Mouse (Mus musculus) stomach, postnatal 0 days (tissue): ENCODE data around the gene Arih2.
A peak's percentile ranks its signal among the peaks of the same experiment; 100 is the strongest.

Experiments
- CTCF ChIP-seq: IDR thresholded peaks from 2 replicates; pipeline ENCODE4 v1.5.1; 2016; ENCODE audit warnings: antibody characterized with exemption, low read depth, mild to moderate bottlenecking, moderate library complexity
- EP300 ChIP-seq: optimal IDR thresholded peaks from 2 replicates; pipeline ENCODE3; 2016; ENCODE audit warnings: antibody characterized with exemption

GRCm38 (mm10) chr9:108648611-108649560 lies at the start of gene Arih2:
- TF ChIP-seq EP300, result peak; percentile 43
- no peak; the same call in 1 of the 2 replicates for TF ChIP-seq CTCF
